Mouse (Mus musculus): ENCODE measurements around the gene Sp8. TPM values are rescaled to one million over a fixed set of nuclear protein-coding genes. Genes with fewer than 3 reads are reported as not detected.

Sp8 gene
- polyA plus RNA-seq, 1 experiment = 1.2 TPM

DNA sequence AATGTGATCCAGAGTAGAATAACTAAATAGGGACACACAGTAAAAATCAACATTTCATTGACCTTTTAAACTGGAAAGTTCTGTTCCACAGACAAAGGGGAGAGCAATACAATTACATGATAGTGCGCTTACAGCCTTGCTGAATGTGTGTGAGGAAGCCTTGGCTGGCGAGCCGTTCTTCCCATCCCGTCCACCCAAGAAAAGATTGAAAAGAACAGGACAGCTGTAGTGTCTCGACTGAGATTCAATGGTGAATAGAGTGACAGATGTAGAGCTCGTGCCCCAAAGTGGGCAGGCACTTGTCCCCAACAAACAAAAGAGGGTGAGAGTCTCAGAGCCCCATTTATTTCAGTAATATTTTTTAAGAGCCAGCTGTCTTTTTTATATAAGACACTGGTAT, 16.2 kb upstream of the Sp8 start:
- H3K4me3 ChIP-seq = no peak overlapping the region
- no peaks in the 10 kb centered on the region for H3K27me3 ChIP-seq (ENCODE audit: control insufficient read depth, insufficient read depth, insufficient read length)
- TF ChIP-seq TCF12 (IDR thresholded peaks at IDR 0.05; ENCODE audit: insufficient read depth, poor library complexity, severe bottlenecking) = no peak
- H3ac ChIP-seq (ENCODE audit: control insufficient read depth, insufficient read length) = no peak overlapping the region
- H3K36me3 ChIP-seq (ENCODE audit: control insufficient read depth, insufficient read depth) = no peaks in the 10 kb centered on the region
- no peaks in the 10 kb centered on the region for H3K79me2 ChIP-seq (ENCODE audit: control insufficient read depth, insufficient read depth)
- H3K4me2 ChIP-seq (ENCODE audit: low read depth) = no peak overlapping the region

DNA sequence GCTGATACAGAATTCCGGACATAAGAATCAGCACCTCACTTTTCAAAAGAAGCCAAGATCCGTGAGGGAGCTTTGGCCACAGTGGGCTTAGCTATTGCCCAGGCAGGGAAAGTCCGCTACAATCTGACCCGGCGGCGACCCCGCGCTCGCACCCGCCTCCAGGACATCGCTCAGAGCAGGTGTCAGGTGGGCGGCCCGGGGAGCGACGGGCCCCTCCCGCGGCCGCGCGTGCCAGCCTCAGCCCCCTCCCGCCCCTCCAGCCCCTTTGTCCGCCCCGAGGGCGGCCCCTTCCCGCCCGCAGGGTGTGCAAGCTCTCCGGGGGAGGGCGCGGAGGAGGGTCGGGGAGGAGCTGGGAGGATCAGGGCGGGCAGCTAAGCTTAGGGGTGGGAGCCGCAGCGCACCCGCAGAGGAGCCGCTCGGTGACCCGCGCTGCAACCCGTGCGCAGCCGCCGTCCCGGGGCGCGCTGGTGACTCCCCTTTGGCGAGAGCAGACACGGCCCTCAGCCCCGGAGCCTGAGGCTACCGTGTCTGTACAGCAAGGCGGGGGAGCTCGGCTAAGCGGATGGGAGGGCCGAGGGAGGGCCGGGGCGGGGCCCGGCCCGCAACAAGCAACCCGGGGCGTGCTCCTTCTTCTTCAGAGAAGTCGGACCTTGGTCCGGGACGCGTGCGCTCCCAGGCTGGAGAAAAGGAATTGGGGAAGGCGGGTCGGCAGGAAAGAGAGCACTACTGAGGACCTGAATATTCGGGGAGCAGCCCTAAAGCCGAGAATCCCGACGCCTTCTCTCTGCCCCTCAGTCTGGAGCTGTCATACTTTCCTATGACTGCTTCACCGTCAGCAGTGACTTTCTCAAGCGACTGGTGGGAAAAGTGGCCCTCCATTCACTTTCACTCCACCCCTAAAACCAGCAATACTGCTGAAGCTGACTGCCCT, 9.5 kb upstream of the Sp8 start:
- H3K79me2 ChIP-seq (ENCODE audit: control insufficient read depth, insufficient read depth) = no peaks in the 10 kb centered on the region

DNA sequence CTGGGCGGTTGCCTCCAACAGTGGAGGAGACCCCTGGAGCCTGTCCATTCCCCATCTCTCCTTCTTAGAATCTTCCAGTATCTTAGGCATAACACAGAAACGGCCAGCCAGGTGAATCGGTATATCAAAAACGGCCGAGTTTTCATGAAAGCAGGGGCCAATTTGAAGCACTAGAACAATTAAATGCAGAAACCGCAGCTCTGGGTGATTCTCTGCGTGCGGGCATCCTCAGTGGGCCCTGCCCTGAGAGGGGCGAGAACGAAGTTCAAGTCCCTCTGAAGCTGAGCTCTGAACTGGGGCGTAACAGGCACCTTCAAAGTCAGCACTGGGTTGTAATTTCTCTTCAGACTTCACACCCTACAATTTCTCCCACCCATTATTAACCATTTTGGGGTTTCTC, 8.8 kb upstream of the Sp8 start:
- Histone ChIP-seq H3K4me3 (peak overlapping the region; percentile 27), H3K79me2 (ENCODE audit: control insufficient read depth, insufficient read depth) (no peaks in the 10 kb centered on the region), H3K4me2 (ENCODE audit: low read depth) (peak overlapping the region; percentile 95), H3ac (ENCODE audit: control insufficient read depth, insufficient read length) (no peak overlapping the region), H3K36me3 (ENCODE audit: control insufficient read depth, insufficient read depth) (no peaks in the 10 kb centered on the region), H3K27me3 (ENCODE audit: control insufficient read depth, insufficient read depth, insufficient read length) (no peaks in the 10 kb centered on the region)
- TF ChIP-seq CEBPB (IDR thresholded peaks at IDR 0.05; ENCODE audit: insufficient read depth, poor library complexity, severe bottlenecking) (no peak), MYOG (IDR thresholded peaks at IDR 0.05; ENCODE audit: control insufficient read depth in 1 of 3, insufficient read depth in 1 of 3, insufficient read length in 2 of 3, low read depth in 2 of 3) (no peak), USF1 (IDR thresholded peaks at IDR 0.05; ENCODE audit: low read depth) (no peak), POLR2A (IDR thresholded peaks at IDR 0.05; ENCODE audit: insufficient read length, low read depth) (no peak), MYOD1 (IDR thresholded peaks at IDR 0.05; ENCODE audit: control insufficient read depth in 1 of 3, insufficient read length in 2 of 3, low read depth in 2 of 3) (no peak), REST (IDR thresholded peaks at IDR 0.05; ENCODE audit: insufficient read depth, insufficient read length) (no peak), SRF (IDR thresholded peaks at IDR 0.05; ENCODE audit: control insufficient read depth, insufficient read length, low read depth) (no peak), TCF12 (IDR thresholded peaks at IDR 0.05; ENCODE audit: insufficient read depth, poor library complexity, severe bottlenecking) (no peak), TCF3 (IDR thresholded peaks at IDR 0.05; ENCODE audit: insufficient read length, low read depth) (no peak)

More for the DNA sequence above, 9.5 kb upstream of the Sp8 start:
- H3K4me2 ChIP-seq (ENCODE audit: low read depth) = peak overlapping the region; percentile 95
- no peak overlapping the region for H3ac ChIP-seq (ENCODE audit: control insufficient read depth, insufficient read length)
- no peaks in the 10 kb centered on the region for H3K27me3 ChIP-seq (ENCODE audit: control insufficient read depth, insufficient read depth, insufficient read length)
- H3K36me3 ChIP-seq (ENCODE audit: control insufficient read depth, insufficient read depth) = no peaks in the 10 kb centered on the region
- H3K4me3 ChIP-seq = peak overlapping the region; percentile 27
- TF ChIP-seq POLR2AphosphoS2 (IDR thresholded peaks at IDR 0.05; ENCODE audit: insufficient read length, low read depth) = peak; percentile 40
- TF ChIP-seq CEBPB (IDR thresholded peaks at IDR 0.05; ENCODE audit: insufficient read depth, poor library complexity, severe bottlenecking) = no peak
- TF ChIP-seq POLR2A (IDR thresholded peaks at IDR 0.05; ENCODE audit: insufficient read length, low read depth) = peak; percentile 65
- no peak for TF ChIP-seq SRF (IDR thresholded peaks at IDR 0.05; ENCODE audit: control insufficient read depth, insufficient read length, low read depth)
- TF ChIP-seq MAX (IDR thresholded peaks at IDR 0.05; ENCODE audit: low read depth) = no peak
- TF ChIP-seq MYOD1 (IDR thresholded peaks at IDR 0.05; ENCODE audit: control insufficient read depth in 1 of 3, insufficient read length in 2 of 3, low read depth in 2 of 3) = peak in 1 of 3 experiments; percentile 69

DNA sequence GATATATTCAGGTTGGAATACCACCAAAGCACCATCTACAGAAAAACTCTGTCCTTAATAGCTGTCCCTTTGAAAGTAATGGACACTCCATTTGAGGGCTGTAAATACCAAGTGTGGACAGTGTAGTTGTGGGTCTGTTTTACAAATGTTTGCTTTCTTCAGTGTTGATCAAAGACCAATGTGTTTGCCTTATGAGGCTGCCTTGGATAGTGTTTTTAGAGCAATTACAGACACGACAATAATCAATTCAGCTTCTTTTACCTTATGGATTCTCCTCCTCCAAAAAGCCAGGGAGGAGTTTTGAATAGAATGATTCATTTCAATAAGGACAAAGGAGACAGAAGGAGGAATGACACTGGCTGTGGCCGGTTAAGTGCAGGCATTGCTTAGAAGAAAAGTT, 7.9 kb upstream of the Sp8 start:
- Histone ChIP-seq H3K4me2 (ENCODE audit: low read depth) (no peak overlapping the region), H3K36me3 (ENCODE audit: control insufficient read depth, insufficient read depth) (no peaks in the 10 kb centered on the region), H3ac (ENCODE audit: control insufficient read depth, insufficient read length) (no peak overlapping the region), H3K4me3 (no peak overlapping the region), H3K27me3 (ENCODE audit: control insufficient read depth, insufficient read depth, insufficient read length) (no peaks in the 10 kb centered on the region), H3K79me2 (ENCODE audit: control insufficient read depth, insufficient read depth) (no peaks in the 10 kb centered on the region)
- TF ChIP-seq TCF12 (IDR thresholded peaks at IDR 0.05; ENCODE audit: insufficient read depth, poor library complexity, severe bottlenecking) (no peak), CEBPB (IDR thresholded peaks at IDR 0.05; ENCODE audit: insufficient read depth, poor library complexity, severe bottlenecking) (no peak), MYOD1 (IDR thresholded peaks at IDR 0.05; ENCODE audit: control insufficient read depth in 1 of 3, insufficient read length in 2 of 3, low read depth in 2 of 3) (no peak), SRF (IDR thresholded peaks at IDR 0.05; ENCODE audit: control insufficient read depth, insufficient read length, low read depth) (no peak), MYOG (IDR thresholded peaks at IDR 0.05; ENCODE audit: control insufficient read depth in 1 of 3, insufficient read depth in 1 of 3, insufficient read length in 2 of 3, low read depth in 2 of 3) (no peak), POLR2AphosphoS2 (IDR thresholded peaks at IDR 0.05; ENCODE audit: insufficient read length, low read depth) (no peak), REST (IDR thresholded peaks at IDR 0.05; ENCODE audit: insufficient read depth, insufficient read length) (no peak), POLR2A (IDR thresholded peaks at IDR 0.05; ENCODE audit: insufficient read length, low read depth) (no peak)

DNA sequence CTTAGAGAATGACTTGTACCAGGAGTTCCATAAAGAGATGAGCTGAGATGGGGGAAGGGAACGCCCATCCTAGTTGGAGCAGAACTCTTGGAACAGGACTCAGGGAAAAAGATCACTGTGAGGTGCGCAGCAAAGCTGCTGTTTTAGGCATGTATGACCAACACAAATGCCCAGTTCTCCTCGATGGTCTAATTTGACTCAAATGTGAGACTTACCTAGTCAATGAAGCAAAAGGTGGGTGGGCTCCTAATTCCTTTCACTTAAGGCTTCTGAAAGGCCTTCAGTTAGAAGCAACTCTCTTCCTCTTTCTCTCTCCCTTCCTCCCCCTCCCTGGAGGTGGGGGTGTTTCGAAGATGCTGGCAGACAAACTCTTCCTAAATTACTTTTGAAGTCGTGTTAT, 6.7 kb upstream of the Sp8 start:
- TF ChIP-seq E2F4 (IDR thresholded peaks at IDR 0.05; ENCODE audit: insufficient read depth) = no peak
- TF ChIP-seq CEBPB (IDR thresholded peaks at IDR 0.05; ENCODE audit: insufficient read depth, poor library complexity, severe bottlenecking) = no peak
- TF ChIP-seq POLR2AphosphoS2 (IDR thresholded peaks at IDR 0.05; ENCODE audit: insufficient read length, low read depth) = no peak
- no peak for TF ChIP-seq POLR2A (IDR thresholded peaks at IDR 0.05; ENCODE audit: insufficient read length, low read depth)
- no peak for TF ChIP-seq USF1 (IDR thresholded peaks at IDR 0.05; ENCODE audit: low read depth)
- TF ChIP-seq MYOD1 (IDR thresholded peaks at IDR 0.05; ENCODE audit: control insufficient read depth in 1 of 3, insufficient read length in 2 of 3, low read depth in 2 of 3) = no peak
- no peak for TF ChIP-seq MAX (IDR thresholded peaks at IDR 0.05; ENCODE audit: low read depth)
- no peak for TF ChIP-seq TCF12 (IDR thresholded peaks at IDR 0.05; ENCODE audit: insufficient read depth, poor library complexity, severe bottlenecking)
- TF ChIP-seq MYOG (IDR thresholded peaks at IDR 0.05; ENCODE audit: control insufficient read depth in 1 of 3, insufficient read depth in 1 of 3, insufficient read length in 2 of 3, low read depth in 2 of 3) = no peak
- no peak for TF ChIP-seq REST (IDR thresholded peaks at IDR 0.05; ENCODE audit: insufficient read depth, insufficient read length)
- TF ChIP-seq TCF3 (IDR thresholded peaks at IDR 0.05; ENCODE audit: insufficient read length, low read depth) = no peak
- no peak for TF ChIP-seq SRF (IDR thresholded peaks at IDR 0.05; ENCODE audit: control insufficient read depth, insufficient read length, low read depth)
- Histone ChIP-seq H3ac (ENCODE audit: control insufficient read depth, insufficient read length) (no peak overlapping the region), H3K27me3 (ENCODE audit: control insufficient read depth, insufficient read depth, insufficient read length) (no peaks in the 10 kb centered on the region), H3K4me3 (no peak overlapping the region), H3K36me3 (ENCODE audit: control insufficient read depth, insufficient read depth) (no peaks in the 10 kb centered on the region), H3K4me2 (ENCODE audit: low read depth) (no peak overlapping the region), H3K79me2 (ENCODE audit: control insufficient read depth, insufficient read depth) (no peaks in the 10 kb centered on the region)
